Mouse (Mus musculus): Measurements from ENCODE around the gene Eif4a1.

Gene Eif4a1

DNA sequence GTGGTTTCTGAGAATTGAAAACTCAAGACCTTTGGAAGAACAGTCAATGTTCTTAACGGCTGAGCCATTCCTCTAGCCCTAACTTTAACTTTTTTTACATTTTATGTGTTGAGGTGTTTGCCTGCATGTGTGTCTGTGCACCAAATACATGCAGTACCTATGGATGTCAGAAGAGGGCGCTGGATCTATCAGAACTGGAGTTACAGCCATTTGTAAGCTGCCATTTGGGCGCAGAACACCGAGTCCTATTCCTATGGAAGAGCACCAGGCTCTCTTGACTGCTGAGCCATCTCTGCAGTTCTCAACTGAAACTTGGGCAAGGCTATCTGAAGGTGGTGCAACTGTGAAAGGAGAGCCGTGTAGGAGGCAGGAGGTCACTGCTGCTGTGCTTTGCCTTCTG is 26.4 kb upstream of the Eif4a1 start:
- peak in 1 of 2 experiments; percentile 15 for DNase-seq

DNA sequence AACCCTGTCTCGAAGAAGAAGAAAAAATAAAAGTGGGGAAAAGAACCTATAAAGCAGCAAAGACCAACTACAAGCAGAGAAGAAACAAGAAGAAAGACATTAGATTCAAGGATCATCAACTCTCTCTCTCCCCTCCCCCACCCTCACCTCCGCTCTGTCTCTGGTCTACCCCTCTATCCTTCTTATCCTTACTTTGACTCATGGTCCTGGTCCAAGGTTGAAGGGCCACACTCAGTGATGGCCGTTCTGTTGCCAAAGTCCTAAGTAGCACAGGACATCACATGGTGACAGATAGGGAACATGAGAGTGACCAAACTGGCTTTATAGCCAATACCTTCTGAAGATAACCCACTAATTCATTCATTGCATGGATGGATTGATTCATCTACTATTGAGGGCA is 25.2 kb upstream of the Eif4a1 start:
- DNase-seq = no peak

DNA sequence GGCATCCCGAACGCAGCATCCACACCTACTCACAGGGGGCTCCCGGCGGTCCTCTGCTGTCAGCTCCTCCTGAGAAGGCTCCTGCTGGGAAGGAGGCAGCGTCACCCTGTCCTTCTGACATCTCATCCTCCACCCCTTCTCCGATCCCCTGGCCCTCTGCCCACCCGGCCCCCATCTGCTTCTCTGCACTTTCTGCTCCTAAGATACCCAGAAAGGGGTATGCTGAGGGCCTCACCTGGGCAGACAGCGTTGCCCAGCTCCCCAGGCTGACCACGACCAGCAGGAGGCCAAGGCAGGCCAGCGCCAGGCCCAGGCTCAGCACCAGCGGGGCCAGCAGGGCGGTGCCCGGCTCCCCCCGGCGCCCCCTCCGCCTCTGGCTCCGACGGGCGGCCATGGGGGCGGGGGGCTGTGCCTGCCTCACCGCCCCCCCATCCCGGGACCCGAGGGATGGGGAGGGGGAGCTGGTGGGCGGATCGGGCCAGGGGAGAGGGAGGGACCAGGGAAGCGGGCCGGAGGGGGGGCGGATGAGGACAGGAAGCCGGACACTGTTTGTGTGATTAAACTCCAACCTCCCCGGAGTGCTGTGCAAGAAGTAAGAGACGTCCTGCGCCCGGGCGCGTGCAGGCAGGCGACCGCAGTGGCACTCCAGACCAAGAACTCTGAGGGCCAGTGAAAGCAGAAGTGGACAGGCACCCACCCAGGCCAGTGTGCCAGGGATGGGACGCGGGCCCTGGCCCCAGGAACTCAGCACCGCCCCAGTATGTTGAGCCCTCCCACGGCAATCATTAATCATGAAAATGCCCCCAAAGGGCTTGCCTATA is 23.3 kb upstream of the Eif4a1 start, which contains the start of the genes Tnfsf12 and Tnfsfm13:
Tnfsf12 (minus strand) TSS at position 489 of the 821 bp plus-strand sequence.
Tnfsfm13 (minus strand) TSS at position 738 of the 821 bp plus-strand sequence.
- DNase-seq = peak in 1 of 2 experiments; percentile 9

DNA sequence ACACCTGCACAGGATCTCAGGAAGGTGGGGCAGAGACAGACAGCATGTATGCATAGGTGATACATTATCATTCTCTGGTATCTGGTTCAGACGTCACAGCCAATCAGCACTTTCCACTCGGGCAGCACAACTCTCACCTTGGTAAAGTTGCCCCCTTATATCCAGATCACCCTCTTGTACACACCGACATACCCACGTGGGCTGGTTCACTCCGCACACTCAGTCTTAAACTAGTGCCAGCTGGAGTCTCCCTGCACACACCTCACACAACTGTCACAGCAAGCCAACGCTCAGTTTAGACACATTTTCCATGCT is 22.8 kb upstream of the Eif4a1 start:
- DNase-seq = no peak

DNA sequence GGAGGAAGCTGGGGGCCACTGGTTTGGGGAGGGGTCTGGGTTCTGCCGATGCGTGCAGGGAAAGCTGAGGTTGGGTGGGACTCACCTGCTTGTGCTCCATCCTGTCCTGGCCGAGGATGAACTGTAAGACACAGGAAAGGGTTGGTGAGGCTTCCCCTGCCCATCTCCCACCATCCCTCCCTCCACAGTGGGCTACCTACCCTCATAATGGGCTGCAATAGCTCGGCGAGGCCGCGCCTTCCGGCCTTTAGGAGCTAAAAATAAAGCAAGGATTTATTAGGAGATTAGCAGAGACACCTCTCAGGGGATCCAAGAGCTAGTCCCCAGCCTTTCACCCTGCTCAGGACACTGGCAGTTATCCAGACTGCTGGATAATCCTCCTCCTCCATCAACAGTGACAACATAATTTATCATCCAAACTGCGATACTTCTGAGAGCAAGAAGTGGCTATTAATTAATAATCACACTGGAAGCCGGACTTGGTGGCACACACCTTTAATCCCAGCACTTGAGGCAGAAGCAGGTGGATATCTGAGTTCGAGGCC is 21.3 kb upstream of the Eif4a1 start:
- no peak for DNase-seq

DNA sequence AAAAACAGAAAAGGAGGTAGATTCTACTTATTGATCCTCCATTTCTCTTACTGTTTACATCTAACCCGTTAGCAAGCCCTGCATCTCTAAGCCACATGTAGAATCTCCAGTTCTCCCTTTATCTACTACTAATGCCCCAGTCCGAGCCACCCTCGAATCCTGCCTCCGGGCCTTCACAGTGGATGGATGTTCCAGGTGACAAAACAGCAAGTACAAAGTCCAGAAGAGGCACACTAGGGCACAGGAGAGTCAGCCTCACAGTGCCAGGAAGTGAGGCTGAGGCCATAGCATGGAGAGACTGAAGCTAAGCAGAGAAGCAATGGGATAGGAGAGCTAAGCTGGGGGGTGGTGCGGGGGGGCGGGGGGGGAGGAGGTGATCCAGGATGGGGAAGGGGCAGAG is 20.6 kb upstream of the Eif4a1 start:
- DNase-seq = no peak

DNA sequence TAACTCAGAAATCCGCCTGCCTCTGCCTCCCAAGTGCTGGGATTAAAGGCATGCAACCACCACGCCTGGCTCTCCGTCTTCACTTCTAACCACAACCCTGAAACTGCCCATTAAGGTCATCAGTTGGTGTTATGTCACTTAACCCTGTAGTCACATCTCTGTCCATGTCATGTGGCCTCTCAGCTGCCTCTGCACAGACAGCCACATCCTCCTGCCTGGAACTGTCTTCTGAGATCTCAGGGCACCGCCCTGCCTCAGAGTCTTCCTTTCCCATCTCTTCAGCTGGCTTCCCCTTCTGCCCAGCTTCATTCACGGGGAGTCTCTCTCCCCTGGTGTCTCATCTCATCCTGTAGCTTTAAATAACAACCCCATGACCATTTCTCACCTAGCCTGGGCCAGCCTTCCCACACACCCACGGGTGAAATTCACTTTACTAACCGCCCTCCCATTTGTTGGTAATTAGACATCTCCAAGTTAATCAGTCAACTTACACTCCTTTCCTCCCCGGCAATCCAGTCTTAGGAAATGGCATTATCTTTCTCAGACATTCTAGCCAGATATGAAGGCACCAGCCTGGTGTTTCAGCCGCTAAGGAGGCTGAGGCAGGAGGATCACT is 20.1 kb upstream of the Eif4a1 start:
- no peak for DNase-seq

DNA sequence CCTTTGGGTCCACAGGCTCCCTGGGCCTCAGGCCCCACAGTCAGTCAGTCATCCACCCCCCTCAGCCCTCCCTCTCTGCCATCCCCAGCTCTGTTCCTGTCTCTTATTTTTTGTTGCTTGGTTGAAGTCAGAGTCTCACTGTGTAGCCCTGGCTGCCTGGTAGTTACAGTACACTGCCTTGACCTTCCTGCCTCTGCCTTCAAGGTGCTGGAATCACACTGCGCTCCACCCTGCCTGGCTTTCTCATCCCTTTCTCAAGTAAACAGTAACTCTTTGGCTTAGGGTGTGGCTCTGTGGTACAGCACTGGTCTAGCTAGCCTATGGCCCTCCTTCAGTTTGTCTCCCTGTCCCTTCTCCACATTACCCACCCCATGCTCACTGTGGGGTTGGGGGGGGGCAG is 17.7 kb upstream of the Eif4a1 start:
- DNase-seq = no peak

DNA sequence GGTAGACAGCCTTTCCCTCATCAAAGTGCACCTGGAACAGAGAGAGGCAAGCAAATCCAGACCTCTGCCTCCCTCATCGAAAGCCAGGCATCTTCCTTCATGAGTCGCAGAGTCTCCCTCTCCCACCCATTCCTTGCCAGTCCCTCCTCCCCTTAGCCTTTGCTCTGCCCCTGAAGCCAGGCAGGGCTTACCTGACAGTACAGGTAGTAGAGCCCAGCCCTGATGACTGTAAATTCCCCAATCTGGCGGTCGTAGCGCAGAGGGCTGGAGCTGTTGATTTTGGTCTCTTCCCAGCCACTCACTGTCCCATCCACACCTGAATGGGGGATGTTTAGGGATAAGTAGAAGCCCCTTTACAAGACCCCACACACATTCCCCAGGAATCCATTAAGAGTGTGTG is 14.8 kb upstream of the Eif4a1 start:
- no peak for DNase-seq

DNA sequence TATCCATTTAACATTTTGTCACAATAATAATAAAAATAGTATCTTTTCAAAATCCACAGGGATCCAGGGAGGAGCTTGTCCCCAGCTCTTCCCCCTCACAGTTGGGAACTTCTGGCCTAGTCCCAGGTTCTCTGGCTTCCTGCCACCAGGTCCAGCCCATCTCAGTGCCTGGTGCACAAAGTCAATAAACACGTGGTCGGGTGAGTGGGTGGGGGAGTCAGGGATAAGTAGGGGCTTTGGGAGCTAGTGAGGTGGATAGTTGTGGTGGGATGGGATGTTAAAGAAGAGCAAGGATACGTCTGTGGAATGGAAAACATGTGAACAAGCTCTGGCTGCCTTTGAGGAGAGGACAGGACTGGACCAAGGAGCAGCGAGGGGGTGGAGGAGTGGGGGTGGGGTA is 14.2 kb upstream of the Eif4a1 start:
- DNase-seq = no peak

DNA sequence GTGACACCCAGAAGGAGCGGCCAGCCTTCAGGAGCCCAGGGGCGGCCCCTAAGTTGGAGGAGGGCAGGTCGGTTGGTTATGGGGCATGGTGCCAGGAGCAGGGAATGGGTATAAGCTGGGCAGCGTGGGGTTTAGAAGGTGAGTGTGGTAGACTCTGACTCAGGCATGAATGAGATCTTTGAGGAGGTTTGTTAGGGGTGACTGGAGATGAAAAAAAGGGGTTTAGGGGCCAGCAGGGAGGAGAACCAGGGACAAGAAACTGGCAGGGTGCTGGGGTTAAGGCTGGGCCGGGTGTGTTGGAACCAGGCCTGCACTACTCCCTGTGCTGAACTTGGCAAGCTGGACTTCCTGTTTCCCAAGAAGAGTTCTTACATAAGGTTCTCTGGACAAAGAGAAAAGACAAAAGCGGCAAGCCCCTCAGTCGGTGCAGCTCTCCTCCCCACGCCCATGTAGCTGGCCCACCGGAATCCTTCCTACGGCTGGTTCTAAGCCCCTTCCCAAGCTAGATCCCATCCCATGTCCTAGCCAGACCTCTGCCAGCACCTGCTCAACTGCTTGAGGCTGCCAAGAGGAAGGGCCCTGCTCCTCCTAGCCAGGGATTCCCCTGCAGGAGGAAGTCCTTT is 13.4 kb upstream of the Eif4a1 start, which contains the start of gene Tnfsf13:
Tnfsf13 (minus strand) TSS at position 259 of the 623 bp plus-strand sequence.
- no peak for DNase-seq

DNA sequence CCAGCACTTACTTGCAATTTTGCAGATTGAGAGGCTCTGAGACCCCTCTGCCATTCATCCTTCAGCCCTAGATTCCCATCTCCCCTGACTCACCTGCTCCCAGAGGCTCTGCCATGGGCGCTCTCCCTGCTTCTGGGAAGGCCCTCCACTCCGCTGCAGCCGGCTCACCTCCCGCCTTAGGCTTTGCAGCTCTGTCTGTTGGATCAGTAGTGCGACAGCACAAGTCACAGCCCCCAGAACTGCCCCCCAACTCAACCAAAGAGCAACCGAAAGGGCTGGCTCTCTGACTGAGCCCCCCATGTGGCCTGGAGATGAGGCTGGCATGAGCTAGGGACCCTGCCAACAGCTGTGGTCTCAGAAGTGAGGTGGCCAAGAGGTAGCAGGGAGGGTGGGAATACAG is 12.7 kb upstream of the Eif4a1 start:
- DNase-seq = no peak

DNA sequence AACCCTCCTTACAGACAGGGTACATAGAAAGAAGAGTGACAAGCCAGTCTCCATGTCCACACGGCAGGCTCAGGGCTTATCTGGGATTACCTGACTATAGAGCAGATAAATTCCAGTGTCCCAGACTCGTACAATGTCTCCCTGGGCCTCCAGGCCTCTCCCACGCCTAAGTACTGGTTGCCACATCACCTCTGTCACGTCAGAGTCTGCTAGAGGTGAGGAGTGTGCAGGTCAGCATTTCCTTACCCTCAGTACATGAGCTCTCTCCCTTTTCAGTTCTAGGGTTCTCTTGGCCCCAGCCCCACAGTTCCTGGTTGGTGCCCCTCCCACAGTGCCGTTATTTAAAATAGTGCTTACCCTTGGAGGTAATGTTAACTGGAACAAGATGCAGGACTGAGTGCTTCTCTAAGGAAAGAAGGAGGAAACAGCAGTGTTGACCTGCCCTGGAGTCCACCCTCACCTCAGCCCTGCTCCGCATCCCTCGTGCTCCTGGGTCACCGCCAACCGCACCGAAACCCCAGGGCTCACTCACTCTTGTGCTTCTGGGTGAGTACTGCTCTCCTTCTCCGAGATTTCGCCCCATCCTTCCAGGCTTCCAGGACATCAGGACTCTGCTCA is 12.0 kb upstream of the Eif4a1 start:
- DNase-seq = no peak

DNA sequence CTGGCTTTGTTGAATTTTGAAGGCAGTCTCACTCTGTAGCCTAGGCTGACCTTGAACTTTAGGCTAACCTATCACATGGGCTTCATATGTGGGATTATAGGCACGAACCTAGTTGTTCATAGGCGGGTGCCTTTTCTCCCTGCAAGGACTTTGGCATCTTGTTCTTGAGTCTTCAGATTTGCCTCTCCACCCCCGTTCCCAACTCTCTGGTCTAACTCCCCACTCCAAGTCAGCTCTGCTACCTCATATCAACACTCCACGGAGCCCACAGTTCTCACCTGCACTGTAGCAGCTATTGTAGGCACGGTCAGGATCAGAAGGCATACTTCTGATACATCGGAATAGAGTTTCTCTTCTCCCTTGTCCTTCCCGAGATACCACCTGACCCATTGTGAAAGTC is 11.4 kb upstream of the Eif4a1 start:
- no peak for DNase-seq

DNA sequence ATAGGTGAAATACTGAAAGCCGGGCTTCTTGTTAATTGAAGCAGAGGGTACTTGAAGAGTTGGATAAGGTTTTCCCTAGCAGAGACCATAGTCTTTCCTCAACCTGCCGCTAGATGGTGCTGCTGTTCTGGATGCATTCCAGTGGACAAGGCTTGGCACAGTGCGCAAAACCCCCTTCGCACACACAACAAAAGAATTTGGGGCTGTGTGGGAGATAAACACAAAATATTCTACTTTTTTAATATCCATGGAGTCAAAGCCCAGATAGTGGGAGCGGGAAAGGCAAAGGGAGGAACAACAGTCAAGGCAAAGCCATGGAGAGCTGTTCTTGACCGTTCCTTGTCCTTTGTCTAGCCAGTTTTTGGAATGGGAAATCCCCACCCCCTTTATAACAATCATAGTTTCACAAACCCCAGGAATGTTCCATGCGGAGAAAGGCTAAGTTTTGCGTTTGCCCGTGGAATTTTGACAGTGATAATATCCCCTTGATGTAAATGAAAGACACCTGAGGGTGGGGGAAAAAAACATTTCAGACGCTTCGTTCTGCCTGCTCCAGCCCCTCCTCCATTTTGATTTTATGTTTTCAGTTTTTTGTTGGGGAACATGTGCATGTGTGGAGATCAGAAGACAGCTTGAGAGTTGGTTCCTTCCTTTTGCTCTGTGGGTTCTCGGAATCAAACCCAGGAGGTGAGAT is 10.8 kb upstream of the Eif4a1 start:
- DNase-seq = peak; percentile 88 to 89

DNA sequence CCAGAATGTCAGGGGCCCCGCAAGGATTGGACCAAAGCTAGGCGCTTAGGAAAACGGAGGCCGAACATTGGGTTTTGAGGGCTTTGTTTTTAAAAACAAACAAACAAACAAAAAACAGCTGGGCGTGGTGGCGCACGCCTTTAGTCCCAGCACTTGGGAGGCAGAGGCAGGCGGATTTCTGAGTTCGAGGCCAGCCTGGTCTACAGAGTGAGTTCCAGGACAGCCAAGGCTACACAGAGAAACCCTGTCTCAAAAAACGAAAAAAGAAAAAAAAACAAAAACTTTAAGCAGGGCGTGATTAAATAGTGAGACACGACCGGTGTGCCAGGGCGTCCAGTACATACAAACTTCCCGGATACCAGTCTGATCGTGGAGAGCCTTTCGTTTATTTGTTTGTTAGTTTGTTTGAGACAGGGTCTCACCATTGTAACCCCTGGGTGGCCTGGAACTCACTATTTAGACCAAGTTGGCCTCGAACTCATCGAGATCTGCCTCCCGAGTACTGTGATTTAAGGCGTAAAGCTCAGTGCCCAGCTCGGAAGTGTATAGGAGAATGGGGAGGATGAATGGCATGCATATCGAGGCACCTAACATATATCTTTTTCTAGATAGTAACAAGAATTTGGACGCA is 10.1 kb upstream of the Eif4a1 start:
- DNase-seq = no peak

DNA sequence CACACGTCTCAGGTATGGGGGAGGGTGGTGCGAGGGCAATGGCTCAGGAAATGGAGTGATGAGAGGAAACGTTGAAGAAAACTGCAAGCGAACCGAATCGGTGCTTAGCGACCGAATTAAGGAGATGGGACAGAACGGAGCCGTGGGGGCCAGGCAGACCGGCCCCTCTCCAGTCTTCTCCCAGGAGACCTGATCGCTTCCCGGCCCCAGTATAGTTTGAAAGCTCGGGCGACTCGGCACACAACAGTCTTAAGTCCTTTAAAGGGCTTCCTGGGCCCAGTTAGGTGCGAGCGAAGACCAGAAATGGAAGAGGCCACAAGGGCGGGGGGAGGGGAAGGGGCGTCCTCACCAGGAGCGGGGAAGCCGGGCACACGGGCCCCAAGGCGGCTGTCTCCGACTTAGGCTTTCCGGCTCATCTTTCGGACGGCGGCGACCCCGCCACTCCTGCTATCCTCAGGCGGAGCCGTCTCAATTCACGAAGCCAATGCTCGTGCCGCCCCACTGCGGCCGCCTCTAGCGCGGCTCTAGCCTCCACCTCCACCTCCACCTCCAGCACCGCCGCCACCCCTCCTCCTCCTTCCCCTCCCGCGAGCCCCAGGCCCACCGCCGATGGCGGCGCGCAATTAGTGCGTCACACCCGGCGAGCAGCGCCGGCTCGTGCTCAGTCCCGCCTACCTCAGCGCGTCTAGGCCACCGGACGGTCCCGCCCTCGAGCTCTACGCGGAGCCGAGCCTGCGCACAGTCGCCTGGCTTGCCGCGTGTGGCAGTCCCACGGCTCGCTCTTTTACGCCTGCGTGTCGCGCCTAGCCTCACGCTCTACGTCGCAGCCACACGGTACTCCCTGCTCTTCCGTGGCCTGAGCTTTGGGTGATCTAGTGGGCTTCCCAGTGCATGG is 9.3 kb upstream of the Eif4a1 start, which contains the start of gene Senp3:
Senp3 (minus strand) TSS at position 771 of the 895 bp plus-strand sequence.
- DNase-seq = peak; percentile 96 to 97

DNA sequence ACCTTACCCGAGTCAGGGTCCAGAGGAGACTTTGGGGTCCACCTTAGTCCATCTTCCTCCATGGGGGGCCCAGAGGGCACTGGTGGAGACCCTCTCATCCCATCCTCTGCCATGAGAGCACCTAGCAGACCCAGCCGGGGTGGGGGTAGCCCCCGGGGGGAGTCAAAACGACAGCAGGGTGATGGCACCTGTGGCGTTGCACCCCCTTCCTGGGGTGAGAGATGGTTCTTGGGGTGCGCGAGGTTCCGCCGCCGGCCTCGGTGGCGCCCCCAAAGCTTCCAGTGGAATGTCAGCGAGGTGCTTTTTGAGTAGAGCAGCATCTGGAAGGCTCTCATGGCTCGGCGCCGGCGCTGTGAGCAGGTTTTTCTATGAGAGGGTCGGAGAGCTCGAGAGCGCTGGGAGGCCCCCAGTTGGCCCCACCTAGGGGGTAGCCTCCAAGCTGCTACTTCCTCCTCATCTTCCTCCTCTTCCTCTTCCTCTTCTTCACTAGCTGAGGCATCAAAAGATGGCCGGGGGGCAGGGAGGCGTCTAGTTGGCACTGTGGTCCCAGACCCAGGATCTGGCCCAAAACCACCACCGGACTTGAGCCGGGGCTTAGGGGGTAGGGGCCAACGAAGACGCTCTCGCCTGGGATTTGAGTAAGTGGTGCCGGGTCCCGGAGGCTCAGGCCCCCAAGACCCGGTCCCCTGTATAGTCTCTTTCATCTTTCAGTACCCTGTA is 8.1 kb upstream of the Eif4a1 start:
- DNase-seq = no peak

DNA sequence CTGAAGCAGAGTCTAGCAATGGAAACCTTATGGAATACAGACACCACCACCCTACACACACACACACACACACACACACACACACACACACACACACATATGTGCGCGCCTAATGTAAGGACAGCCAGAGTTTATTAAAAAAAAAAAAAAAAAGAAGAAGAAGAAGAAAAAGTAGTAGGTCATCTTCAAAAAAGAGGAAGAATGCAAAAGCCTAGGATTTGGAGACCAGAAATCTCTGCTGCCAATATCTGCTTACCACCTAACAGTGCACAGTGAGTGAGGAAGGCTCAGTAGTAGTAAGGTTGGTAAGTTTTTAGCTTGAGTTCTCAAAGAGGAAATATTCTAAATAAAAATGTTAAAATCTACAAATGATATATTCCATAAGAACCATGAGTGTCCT is 6.9 kb upstream of the Eif4a1 start:
- DNase-seq = no peak

DNA sequence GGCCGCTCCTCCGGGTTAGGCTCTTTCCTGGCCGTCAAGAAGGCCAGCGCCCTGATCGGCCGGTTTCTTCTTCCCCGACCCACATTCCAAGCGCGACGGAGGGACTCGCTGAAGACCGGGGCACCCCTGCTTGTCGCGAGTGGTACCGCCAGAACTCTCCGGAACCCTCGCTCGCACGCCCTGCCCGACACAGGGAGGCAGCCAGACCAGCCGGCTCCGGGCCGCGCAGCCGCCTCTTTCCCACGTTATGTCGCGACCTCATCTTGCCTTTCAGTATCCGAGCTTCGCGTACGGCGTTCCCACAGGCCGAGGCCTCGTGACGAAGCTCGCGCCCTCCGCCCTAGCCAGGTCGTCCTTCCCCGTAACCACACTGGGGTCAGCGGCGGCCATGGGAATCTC is 498 bp downstream of the Eif4a1 start:
- no peak for DNase-seq

Data from B cell, adult 2 months (primary cell).